Mouse (Mus musculus) central nervous system, embryonic 14 days (tissue): ENCODE results near the gene Defb5. TPM values are rescaled to one million over a fixed set of nuclear protein-coding genes. Genes with fewer than 3 reads are reported as not detected.

Experiments used
- polyA plus RNA-seq: library from polyadenylated mRNA; depleted of rRNA; stranded (reverse); fragments of >200 nt; gene quantifications from 2 replicates; pipeline ENCODE4 v1.2.3, GENCODE M21; 2012; rRNA removed

Gene Defb5
- not detected in 2 replicates for polyA plus RNA-seq

GRCm38 (mm10) chr8:19247280-19247679 lies at the start of gene Defb5:
Gene Defb5 (plus strand): TSS chr8:19247580.

DNA sequence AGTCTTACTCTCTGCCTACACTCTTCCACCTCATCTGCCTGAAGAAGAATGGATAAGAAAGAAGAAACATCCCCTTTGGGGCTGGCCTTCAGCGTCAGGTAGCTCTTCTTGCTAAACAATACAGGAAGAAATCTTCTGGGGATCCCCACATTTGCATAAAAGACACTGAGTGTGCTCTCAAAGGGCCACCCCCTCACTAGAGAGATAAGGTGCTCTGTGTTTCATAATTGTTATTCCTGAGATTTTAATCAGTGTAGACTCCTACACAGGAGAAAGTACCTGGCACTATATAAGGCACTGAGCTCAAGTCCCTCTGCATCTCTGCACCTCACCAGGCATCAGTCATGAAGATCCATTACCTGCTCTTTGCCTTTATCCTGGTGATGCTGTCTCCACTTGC lies 22.2 kb upstream of the Defb5 start, which contains the start of gene Defb6:
Gene Defb6 (plus strand): TSS at position 318 of the 400 bp plus-strand sequence.

DNA sequence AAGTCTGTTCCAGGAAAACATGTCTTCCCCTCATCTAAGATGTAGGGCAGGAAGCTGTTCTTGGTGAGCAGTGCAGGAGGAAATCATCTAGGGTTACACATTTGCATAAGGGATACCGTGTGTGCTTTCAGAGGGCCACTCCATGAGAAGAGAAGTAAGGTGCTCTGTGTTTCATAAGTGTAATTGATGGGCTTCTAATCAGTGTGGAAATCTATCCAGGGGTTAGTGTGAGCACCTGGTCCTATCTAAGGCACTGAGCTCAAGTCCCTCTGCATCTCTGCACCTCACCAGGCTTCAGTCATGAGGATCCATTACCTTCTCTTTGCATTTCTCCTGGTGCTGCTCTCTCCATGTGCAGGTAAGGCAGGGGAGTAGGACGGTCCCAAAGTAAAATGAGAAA lies 7.8 kb upstream of the Defb5 start, which contains the start of gene Defb46:
Gene Defb46 (plus strand): TSS at position 301 of the 400 bp plus-strand sequence.

GRCm38 (mm10) chr8:19293060-19293459 lies 45.7 kb downstream of the Defb5 start, which contains the start of gene Defb3:
Gene Defb3 (plus strand): TSS chr8:19293360.

Other genes starting within 250 kb of the Defb5 start
- not detected in 2 replicates for gene Defb38, start 221.0 kb upstream of the Defb5 start, polyA plus RNA-seq
- not detected in 2 replicates for gene Defb39, start 182.8 kb upstream of the Defb5 start, polyA plus RNA-seq
- gene Defb12, start 132.7 kb upstream of the Defb5 start, polyA plus RNA-seq: not detected in 2 replicates
- gene Defb34, start 123.8 kb upstream of the Defb5 start, polyA plus RNA-seq: not detected in 2 replicates
- not detected in 2 replicates for gene Gm45826, start 106.8 kb upstream of the Defb5 start, polyA plus RNA-seq
- gene Defb14, start 53.2 kb upstream of the Defb5 start, polyA plus RNA-seq: not detected in 2 replicates
- gene Defb4, start 48.9 kb upstream of the Defb5 start, polyA plus RNA-seq: not detected in 2 replicates
- gene Defb6, start 22.1 kb upstream of the Defb5 start, polyA plus RNA-seq: not detected in 2 replicates
- gene Defb46, start 7.7 kb upstream of the Defb5 start, polyA plus RNA-seq: not detected in 2 replicates
- not detected in 2 replicates for gene Defb3, start 45.8 kb downstream of the Defb5 start, polyA plus RNA-seq
- not detected in 2 replicates for gene Defb8, start 200.0 kb downstream of the Defb5 start, polyA plus RNA-seq
- gene Defb7, start 247.5 kb downstream of the Defb5 start, polyA plus RNA-seq: not detected in 2 replicates